Mouse (Mus musculus) brain, embryonic 14.5 days (tissue): ENCODE data around the gene Eddm3b.

Source experiments
- CTCF ChIP-seq: fragments of 200-500 bp; IDR thresholded peaks from 2 replicates; pipeline ENCODE4 v1.5.1; 2012; ENCODE audit warnings: inconsistent platforms, mild to moderate bottlenecking, moderate library complexity, borderline replicate concordance; ENCODE audit not compliant: insufficient read depth, insufficient read length; ENCODE audit errors: extremely low read depth
- POLR2A ChIP-seq: fragments of 200-500 bp; IDR thresholded peaks from 2 replicates; pipeline ENCODE4 v1.6.1; 2012; ENCODE audit warnings: mild to moderate bottlenecking, inconsistent platforms, borderline replicate concordance; ENCODE audit not compliant: poor library complexity, insufficient read depth, insufficient read length, severe bottlenecking; ENCODE audit errors: extremely low read depth

- TF ChIP-seq POLR2A (no peak), CTCF (no peak)
These were observed 26.5 kb upstream of the Eddm3b start for GRCm38 (mm10) chr14:51087762-51088161.
